Mouse (Mus musculus) embryonic facial prominence, embryonic 14.5 days (tissue): Measurements from ENCODE around the gene Slc22a18. TPM values are rescaled to one million over a fixed set of nuclear protein-coding genes. Genes with fewer than 3 reads are reported as not detected.
A peak's percentile ranks its signal among the peaks of the same experiment; 100 is the strongest.

ENCODE experiments used
- ATAC-seq: fragments of 200-750 bp; cut with Nextera tagmentation; 2 replicates; pipeline ENCODE4 v1.8.0; 2017; ENCODE audit warnings: low read depth, moderate number of reproducible peaks, moderate TSS enrichment
- DNase-seq: peaks from one replicate; pipeline ENCODE4 v3.0.0-alpha.2; 2015; ENCODE audit warnings: low spot score
- H3K27ac ChIP-seq: fragments of 300-500 bp; sonication (generic); replicated peaks from 2 replicates; pipeline ENCODE4 v1.5.1; 2014; ENCODE audit warnings: low read depth, mild to moderate bottlenecking, low read length, moderate library complexity
- H3K27me3 ChIP-seq: fragments of 300-500 bp; sonication (generic); replicated peaks from 2 replicates; pipeline ENCODE4 v1.6.1; 2014; ENCODE audit warnings: low read length; ENCODE audit not compliant: control insufficient read depth, insufficient read depth
- H3K36me3 ChIP-seq: fragments of 300-500 bp; sonication (generic); 2 replicates; pipeline ENCODE4 v1.6.1; 2014; ENCODE audit warnings: low read length, mixed read lengths; ENCODE audit not compliant: control insufficient read depth, insufficient read depth
- H3K4me1 ChIP-seq: fragments of 300-500 bp; sonication (generic); 2 replicates; pipeline ENCODE4 v1.6.1; 2014; ENCODE audit warnings: antibody characterized with exemption, low read length; ENCODE audit not compliant: control insufficient read depth, insufficient read depth
- H3K4me2 ChIP-seq: fragments of 300-500 bp; sonication (generic); 2 replicates; pipeline ENCODE4 v1.6.1; 2014; ENCODE audit warnings: low read depth, mild to moderate bottlenecking, low read length, moderate library complexity, mixed read lengths
- H3K4me3 ChIP-seq: fragments of 300-500 bp; sonication (generic); 2 replicates; pipeline ENCODE4 v1.5.1; 2014; ENCODE audit warnings: low read depth, mild to moderate bottlenecking, low read length
- H3K9ac ChIP-seq: fragments of 300-500 bp; sonication (generic); 2 replicates; pipeline ENCODE4 v1.6.1; 2014; ENCODE audit warnings: low read depth, mild to moderate bottlenecking, low read length, moderate library complexity, mixed read lengths
- H3K9me3 ChIP-seq: fragments of 300-500 bp; sonication (generic); 2 replicates; pipeline ENCODE4 v1.6.1; 2016; ENCODE audit warnings: low read length; ENCODE audit not compliant: control insufficient read depth
- WGBS: fragments of 180-500 bp; shearing (Covaris S2); extraction: QIAGEN DNeasy Blood & Tissue Kit; methylation state at CpG from one replicate; pipeline ENCODE4 v1.1.7; 2014; 5-methylcytosine and 5-hydroxymethylcytosine counted together
- polyA plus RNA-seq: library from polyadenylated mRNA; unstranded; fragments of >200 nt; fragmentation: Nextera tagmentation; extraction: Ambion mirVana; gene quantifications from 2 replicates; pipeline ENCODE4 v1.2.1, GENCODE M21; 2014

Slc22a18 gene
- polyA plus RNA-seq, 1 experiment from 2014 or later: 2.8 TPM

DNA sequence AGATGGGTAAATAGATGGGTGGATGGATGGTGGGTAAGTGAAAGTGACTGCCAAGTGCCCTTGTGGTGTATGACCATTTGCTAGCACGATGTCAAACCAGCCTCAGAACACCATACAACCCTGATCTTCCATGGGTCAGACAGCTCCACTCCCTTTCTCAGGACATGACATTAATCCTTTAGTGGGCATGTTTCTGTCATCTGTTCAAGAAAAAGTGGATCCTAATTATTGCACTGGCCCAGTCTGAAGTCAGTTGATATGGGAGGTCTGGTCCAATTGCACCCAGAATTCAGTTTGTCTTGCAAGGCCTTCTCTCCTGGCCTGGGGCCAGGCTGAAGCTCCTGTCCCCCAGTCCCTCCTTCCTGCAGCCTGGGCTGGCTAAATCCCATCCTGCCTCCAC, 34.6 kb upstream of the Slc22a18 start:
- ATAC-seq: no peak
- Histone ChIP-seq H3K9ac (no peak overlapping the region), H3K36me3 (no peaks in the 10 kb centered on the region), H3K4me2 (peak overlapping the region; percentile 96), H3K4me3 (no peak overlapping the region), H3K27ac (no peak overlapping the region), H3K9me3 (no peaks in the 10 kb centered on the region), H3K4me1 (peaks cover 10% of the 10 kb centered on the region), H3K27me3 (peaks cover 12% of the 10 kb centered on the region)
- 81% methylated on average over 1 of the region's 1 CpGs for WGBS
- DNase-seq: no peak

DNA sequence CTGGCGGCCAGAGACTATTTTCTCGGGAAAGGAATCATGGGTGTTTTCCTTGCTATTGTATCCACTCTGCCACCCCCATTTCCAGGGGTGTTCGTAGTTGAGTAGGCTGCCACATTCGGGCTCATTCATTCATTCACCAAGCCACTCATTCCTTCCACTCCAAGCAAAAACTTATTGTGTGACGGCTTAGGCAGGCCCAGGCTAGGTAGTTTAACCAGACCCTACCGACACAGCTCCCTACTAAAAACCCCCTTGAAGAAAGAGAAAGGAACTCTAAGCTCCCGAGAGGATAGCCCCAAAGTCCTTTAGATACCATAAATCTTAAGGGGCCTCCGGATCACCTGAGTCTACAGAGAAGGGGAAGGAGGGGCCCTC, 29.0 kb upstream of the Slc22a18 start:
- Histone ChIP-seq H3K36me3 (no peaks in the 10 kb centered on the region), H3K4me2 (peak overlapping the region; percentile 67; the same call in 1 of the 2 replicates), H3K4me3 (no peak overlapping the region), H3K27me3 (peaks cover 40% of the 10 kb centered on the region), H3K4me1 (peaks cover 10% of the 10 kb centered on the region; the same call in 1 of the 2 replicates), H3K9me3 (no peaks in the 10 kb centered on the region), H3K9ac (no peak overlapping the region), H3K27ac (no peak overlapping the region)
- no peak for ATAC-seq
- 43% methylated on average over 8 of the region's 8 CpGs for WGBS
- DNase-seq: no peak

DNA sequence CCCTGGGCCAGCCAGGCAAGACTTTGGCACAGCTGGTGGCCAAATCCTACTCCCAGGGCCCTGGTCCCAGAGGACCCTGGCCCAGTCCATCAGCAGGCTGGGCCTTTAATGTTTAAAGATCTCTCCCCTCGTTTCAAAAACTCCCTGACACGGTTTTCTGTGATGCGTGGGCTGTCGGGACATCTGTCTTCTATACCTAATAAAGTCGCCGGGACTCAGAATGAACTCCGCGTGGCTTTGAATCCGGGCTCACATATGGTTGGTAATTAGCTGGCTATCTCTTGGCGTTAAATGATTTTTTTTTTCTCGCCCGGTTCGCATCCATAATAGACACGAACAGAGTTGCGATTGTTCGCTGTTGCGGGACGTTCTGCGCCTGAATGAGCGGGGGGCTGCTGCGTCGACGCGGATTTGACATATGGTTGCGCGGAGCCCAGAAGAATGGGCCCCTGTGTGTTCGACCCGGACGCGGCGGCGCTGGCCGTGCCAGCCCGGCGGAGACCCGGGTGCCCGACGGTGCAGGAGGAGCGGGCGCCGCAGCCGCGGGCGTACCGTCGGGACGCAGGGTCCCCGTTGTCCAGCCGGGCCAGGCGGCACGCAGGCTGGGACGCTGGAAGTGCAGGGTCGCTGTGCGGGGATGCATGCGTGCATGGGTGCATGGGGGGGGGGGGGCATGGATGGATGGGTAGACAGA, 28.4 kb upstream of the Slc22a18 start:
- H3K36me3 ChIP-seq: no peaks in the 10 kb centered on the region
- DNase-seq: no peak
- 0 out of 2 replicates have a peak, but pooled peaks have one; percentile 13 for ATAC-seq
- H3K4me1 ChIP-seq: peaks cover 10% of the 10 kb centered on the region; the same call in 1 of the 2 replicates
- H3K9ac ChIP-seq: peak overlapping the region; percentile 64
- H3K4me3 ChIP-seq: peak overlapping the region; percentile 34
- H3K27me3 ChIP-seq: peaks cover 40% of the 10 kb centered on the region
- H3K4me2 ChIP-seq: peak overlapping the region; percentile 67
- H3K9me3 ChIP-seq: no peaks in the 10 kb centered on the region
- H3K27ac ChIP-seq: no peak overlapping the region
- 5% methylated on average over 52 of the region's 55 CpGs for WGBS

DNA sequence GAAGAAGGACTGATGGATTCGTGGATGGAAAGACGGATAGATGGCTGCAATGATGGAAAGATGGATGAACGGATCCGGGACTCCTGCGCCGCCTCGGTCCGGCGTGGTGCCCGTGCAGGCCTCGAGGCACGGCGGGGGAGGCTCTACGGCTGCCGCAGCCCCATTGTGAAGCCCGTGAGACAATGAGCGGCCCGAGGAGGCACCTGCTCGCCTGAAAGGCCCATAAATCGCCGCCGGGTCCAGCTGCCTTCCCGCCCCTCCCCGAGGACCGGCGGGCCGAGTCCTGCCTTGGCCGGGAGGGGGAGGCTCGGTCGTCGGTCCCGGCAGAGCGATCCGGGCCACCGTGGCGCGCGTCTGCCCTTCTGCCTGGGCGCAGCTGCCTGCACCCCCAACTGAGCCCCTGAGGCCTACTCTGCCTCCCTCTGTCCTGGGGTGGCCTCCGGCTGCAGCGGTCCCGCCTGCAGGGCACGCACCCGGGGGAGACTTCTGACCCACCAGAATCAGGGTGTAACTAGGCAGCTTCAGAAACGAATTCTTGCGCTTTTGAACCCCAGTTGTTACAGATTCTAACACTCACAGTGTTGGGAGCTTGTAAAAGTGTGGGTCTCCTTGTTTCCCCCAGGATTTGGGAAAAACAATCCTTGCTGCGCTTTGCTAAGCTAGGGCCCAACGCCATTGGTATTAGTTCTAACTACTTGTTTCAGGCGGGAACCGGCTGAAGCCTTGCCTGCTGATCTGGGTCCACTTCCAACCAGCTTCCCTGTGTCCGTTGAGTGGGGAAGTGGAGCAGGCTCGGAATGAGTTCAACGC, 27.7 kb upstream of the Slc22a18 start:
- Histone ChIP-seq H3K9me3 (no peaks in the 10 kb centered on the region), H3K4me1 (peaks cover 10% of the 10 kb centered on the region; the same call in 1 of the 2 replicates), H3K27ac (peak overlapping the region; percentile 31; the same call in 1 of the 2 replicates), H3K27me3 (peaks cover 40% of the 10 kb centered on the region), H3K36me3 (no peaks in the 10 kb centered on the region), H3K9ac (peak overlapping the region; percentile 64), H3K4me3 (peak overlapping the region; percentile 34), H3K4me2 (peak overlapping the region; percentile 67)
- DNase-seq (no peak), ATAC-seq (peak; percentile 50)
- 10% methylated on average over 40 of the region's 53 CpGs for WGBS

DNA sequence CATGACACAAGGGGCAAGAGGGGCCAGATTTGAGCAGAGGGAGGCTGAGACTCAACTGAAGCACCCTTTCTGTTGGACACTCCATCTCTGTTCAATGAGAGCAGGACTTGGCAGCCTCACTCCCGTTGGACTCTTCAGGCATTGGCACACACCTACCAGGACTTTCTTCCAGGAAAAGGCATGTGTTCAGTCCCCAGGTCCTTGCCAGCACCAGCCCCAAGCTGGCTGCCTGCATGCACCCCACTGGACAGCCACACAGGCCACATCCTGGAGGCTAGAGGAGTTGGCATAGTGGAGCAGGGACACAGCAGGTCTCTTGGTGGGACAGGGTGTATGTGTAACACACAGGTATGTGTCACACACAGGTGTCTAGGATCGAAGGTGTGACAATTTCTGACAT, 26.4 kb upstream of the Slc22a18 start:
- 67% methylated on average over 2 of the region's 2 CpGs for WGBS
- peaks cover 40% of the 10 kb centered on the region for H3K27me3 ChIP-seq
- ATAC-seq (no peak), DNase-seq (no peak)
- no peak overlapping the region for H3K27ac ChIP-seq
- no peak overlapping the region for H3K4me3 ChIP-seq
- no peaks in the 10 kb centered on the region for H3K9me3 ChIP-seq
- no peaks in the 10 kb centered on the region for H3K36me3 ChIP-seq
- no peak overlapping the region for H3K4me2 ChIP-seq
- peaks cover 10% of the 10 kb centered on the region; the same call in 1 of the 2 replicates for H3K4me1 ChIP-seq
- H3K9ac ChIP-seq: no peak overlapping the region

DNA sequence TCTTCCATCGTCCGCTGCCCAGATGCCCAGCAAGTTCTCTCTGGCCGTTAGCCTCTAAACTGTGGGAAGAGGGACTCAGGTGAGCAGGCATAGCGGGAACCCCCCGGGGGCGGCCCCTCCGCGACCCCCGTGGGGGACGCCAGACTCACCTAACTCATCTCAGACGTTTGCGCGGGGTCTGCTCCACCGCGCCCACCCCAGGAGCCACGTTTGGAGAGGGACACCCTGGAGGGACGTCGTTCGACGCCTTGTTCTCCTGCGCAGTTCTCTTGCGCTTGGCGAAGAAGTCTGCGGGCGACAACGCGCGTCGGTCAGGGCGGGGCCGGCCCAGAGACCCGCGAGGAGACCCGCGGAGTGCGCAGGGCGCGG, 14.6 kb upstream of the Slc22a18 start:
- no peaks in the 10 kb centered on the region for H3K4me1 ChIP-seq
- peaks cover 13% of the 10 kb centered on the region; the same call in 1 of the 2 replicates for H3K36me3 ChIP-seq
- no peaks in the 10 kb centered on the region for H3K27me3 ChIP-seq
- H3K9me3 ChIP-seq: peaks cover 27% of the 10 kb centered on the region
- no peak for ATAC-seq
- peak overlapping the region; percentile 53 for H3K4me2 ChIP-seq
- H3K27ac ChIP-seq: peak overlapping the region; percentile 85
- DNase-seq: no peak
- peak overlapping the region; percentile 60 for H3K4me3 ChIP-seq
- H3K9ac ChIP-seq: peak overlapping the region; percentile 83
- 30% methylated on average over 28 of the region's 38 CpGs for WGBS

DNA sequence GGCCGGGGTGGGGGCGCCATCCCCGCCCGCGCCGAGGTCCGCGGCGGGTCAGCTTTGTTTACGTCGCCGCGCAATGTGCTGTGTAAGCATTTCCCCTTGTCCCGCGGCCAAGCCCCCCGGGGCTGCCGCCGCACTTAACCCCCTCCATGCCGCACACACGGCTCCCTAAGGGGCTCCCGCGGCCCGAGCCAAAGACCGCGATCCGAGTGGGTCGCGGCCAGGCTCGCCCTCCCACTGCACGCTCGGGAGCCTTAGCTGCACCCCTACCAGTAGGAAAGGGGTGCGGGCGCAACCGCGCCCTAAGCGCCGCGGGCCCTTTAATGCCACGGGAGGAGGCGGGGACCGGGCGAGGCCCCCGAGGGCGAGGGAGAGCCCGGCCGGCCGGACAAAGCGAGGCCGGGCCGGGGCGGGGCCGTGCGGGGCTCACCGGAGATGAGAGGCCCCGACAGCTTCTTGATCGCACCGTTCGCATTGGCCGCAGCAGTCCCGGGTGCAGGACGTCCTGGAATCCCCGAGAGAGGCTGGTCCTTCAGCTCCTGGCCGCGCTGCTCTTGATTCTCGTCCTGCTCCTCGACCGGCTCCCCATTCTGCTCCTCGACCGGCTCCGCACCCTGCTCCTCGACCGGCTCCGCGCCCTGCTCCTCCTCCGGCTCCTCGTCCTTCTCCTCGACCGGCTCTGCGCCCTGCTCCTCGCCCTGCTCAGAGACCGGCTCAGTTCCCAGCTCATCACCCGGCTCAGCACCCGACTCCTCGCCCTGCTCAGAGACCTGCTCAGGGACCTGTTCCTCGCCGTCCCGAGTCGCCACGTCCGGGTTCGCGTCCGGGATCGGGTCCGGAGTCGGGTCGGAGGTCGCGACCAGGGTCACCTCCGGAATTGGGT, 14.0 kb upstream of the Slc22a18 start:
- no peak for ATAC-seq
- H3K4me3 ChIP-seq: peak overlapping the region; percentile 60
- H3K36me3 ChIP-seq: peaks cover 13% of the 10 kb centered on the region; the same call in 1 of the 2 replicates
- peak overlapping the region; percentile 85 for H3K27ac ChIP-seq
- H3K9me3 ChIP-seq: peaks cover 27% of the 10 kb centered on the region
- peak overlapping the region; percentile 53 for H3K4me2 ChIP-seq
- peaks cover under 1% of the 10 kb centered on the region; the same call in 1 of the 2 replicates for H3K4me1 ChIP-seq
- H3K9ac ChIP-seq: peak overlapping the region; percentile 83
- WGBS: 47% methylated on average over 56 of the region's 100 CpGs
- DNase-seq: no peak
- H3K27me3 ChIP-seq: no peaks in the 10 kb centered on the region
